8 mouse cellular contexts compared by ENCODE assay signal in genomic region chr3:146939391-146940250, GRCm38 (mm10).
DNase-seq lines count a peak whose midpoint lies in the region; ATAC-seq and TF ChIP-seq lines count a peak whose summit lies in the region.

No protein-coding gene starts in this region.

- peak overlapping the region; percentile 24; the same call in 1 of the 2 replicates for H3K4me2 ChIP-seq in forebrain, embryonic 11.5 days (ENCODE audit: low read depth, low read length, severe bottlenecking)
- no peak overlapping the region for H3K4me2 ChIP-seq in intestine, embryonic 16.5 days (ENCODE audit: low read depth, low read length)

- no peaks in the 10 kb centered on the region for H3K27me3 ChIP-seq in forebrain, embryonic 11.5 days (ENCODE audit: control insufficient read depth, insufficient read depth, low read length)
- H3K27me3 ChIP-seq in intestine, embryonic 16.5 days (replicated peaks; ENCODE audit: control insufficient read depth, insufficient read depth, low read length) = no peaks in the 10 kb centered on the region

- no peak overlapping the region for H3K9ac ChIP-seq in forebrain, embryonic 11.5 days (ENCODE audit: low read length)
- H3K9ac ChIP-seq in intestine, embryonic 16.5 days (ENCODE audit: low read depth, low read length) = no peak overlapping the region

- ATAC-seq in forebrain, embryonic 11.5 days (replicated peaks; ENCODE audit: low FRiP score) = peak; percentile 92
- ATAC-seq in intestine, embryonic 16.5 days = peak; percentile 58; the same call in 1 of the 2 replicates
- ATAC-seq in activated CD4-positive, CD25-positive, alpha-beta regulatory T cell, adult 4 months = no peak

- no peaks in the 10 kb centered on the region for H3K36me3 ChIP-seq in forebrain, embryonic 11.5 days (ENCODE audit: control insufficient read depth, insufficient read depth, low read length)
- no peaks in the 10 kb centered on the region for H3K36me3 ChIP-seq in intestine, embryonic 16.5 days (ENCODE audit: control insufficient read depth, insufficient read depth, low read length)

- no peaks in the 10 kb centered on the region for H3K4me1 ChIP-seq in forebrain, embryonic 11.5 days (replicated peaks; ENCODE audit: control insufficient read depth, insufficient read depth, low read length)
- no peaks in the 10 kb centered on the region for H3K4me1 ChIP-seq in intestine, embryonic 16.5 days (ENCODE audit: control insufficient read depth, insufficient read depth, low read length)

- H3K27ac ChIP-seq in layer of hippocampus, adult 2 months = no peak overlapping the region
- no peak overlapping the region for H3K27ac ChIP-seq in forebrain, embryonic 11.5 days (ENCODE audit: low read depth, low read length)
- H3K27ac ChIP-seq in intestine, embryonic 16.5 days (ENCODE audit: low read length) = no peak overlapping the region

- no peak overlapping the region for H3K4me3 ChIP-seq in layer of hippocampus, adult 2 months
- H3K4me3 ChIP-seq in forebrain, embryonic 11.5 days (ENCODE audit: low read depth, low read length) = peak overlapping the region; percentile 4; the same call in 1 of the 2 replicates
- H3K4me3 ChIP-seq in intestine, embryonic 16.5 days (ENCODE audit: low read length) = no peak overlapping the region

- TF ChIP-seq CTCF in layer of hippocampus, adult 2 months (conservative IDR thresholded peaks at IDR 0.05) = peak; percentile 69

- no peak for DNase-seq in layer of hippocampus, adult 2 months (ENCODE audit: low spot score in 2 of 2)
- no peak for DNase-seq in layer of hippocampus, postnatal 14 days (ENCODE audit: low spot score in 2 of 2)
- peak; percentile 27 to 41 for DNase-seq in adrenal gland, postnatal 36 days
- DNase-seq in forebrain, embryonic 11.5 days (ENCODE audit: low spot score) = peak; percentile 69
- DNase-seq in retina, embryonic 14.5 days (ENCODE audit: low spot score) = peak; percentile 75
- DNase-seq in spleen, postnatal 36 days (ENCODE audit: low spot score in 2 of 2) = no peak

- WGBS in forebrain, embryonic 11.5 days = 25% methylated on average over 21 of the region's 21 CpGs
- 30% methylated on average over 21 of the region's 21 CpGs for WGBS in intestine, embryonic 16.5 days

- H3K9me3 ChIP-seq in forebrain, embryonic 11.5 days (ENCODE audit: control insufficient read depth, low read length) = no peaks in the 10 kb centered on the region; the same call in 1 of the 2 replicates
- H3K9me3 ChIP-seq in intestine, embryonic 16.5 days (ENCODE audit: control insufficient read depth, low read length) = no peaks in the 10 kb centered on the region

Comparison
In these comparisons a context has a peak if more than half of its experiments do, and no peak if none do; other contexts are left out.
1. DNase-seq: peak in adrenal gland, postnatal 36 days (2 of 2), forebrain, embryonic 11.5 days (single experiment) and retina, embryonic 14.5 days (single experiment); none in layer of hippocampus, adult 2 months (0 of 2), layer of hippocampus, postnatal 14 days (0 of 2) and spleen, postnatal 36 days (0 of 2).